Mouse (Mus musculus): ENCODE measurements around the gene Fig4. TPM values are rescaled to one million over a fixed set of nuclear protein-coding genes. Genes with fewer than 3 reads are reported as not detected.

Gene Fig4
- polyA plus RNA-seq, 1 experiment: 8.4 TPM

DNA sequence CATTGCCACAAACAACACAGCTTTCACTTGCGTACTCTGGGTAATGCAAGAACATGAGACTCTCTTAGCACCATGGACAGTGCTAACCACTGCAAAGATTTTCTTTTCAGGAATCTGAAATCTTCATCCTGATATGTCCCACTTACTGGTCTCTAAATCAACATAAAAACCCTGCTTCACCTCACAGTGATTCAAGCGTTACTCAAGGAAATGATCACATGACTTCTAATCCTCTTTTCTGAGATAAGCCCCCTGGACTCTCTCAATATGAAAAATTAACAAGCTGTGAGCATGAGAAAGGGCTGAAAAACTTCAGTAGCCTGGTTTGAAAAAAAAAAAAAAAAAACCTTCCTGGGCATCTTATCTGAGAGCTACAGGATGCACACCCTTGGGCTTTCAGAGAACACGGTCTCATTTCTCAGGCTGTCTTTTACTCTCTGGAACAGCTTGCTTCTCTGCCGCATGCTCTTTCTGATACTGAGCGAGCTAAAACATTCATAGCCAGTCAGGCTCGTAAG, 94.1 kb downstream of the Fig4 start:
- WGBS: 81% methylated on average over 6 of the region's 6 CpGs
- Histone ChIP-seq H3K36me3 (ENCODE audit: control insufficient read depth, insufficient read depth, low read length) (peaks cover 5% of the 10 kb centered on the region; the same call in 1 of the 2 replicates), H3K27ac (ENCODE audit: insufficient read depth, low read length) (no peak overlapping the region), H3K27me3 (ENCODE audit: control insufficient read depth, insufficient read depth, low read length) (no peaks in the 10 kb centered on the region), H3K4me1 (ENCODE audit: control insufficient read depth, insufficient read depth, insufficient read length) (no peaks in the 10 kb centered on the region), H3K4me3 (ENCODE audit: extremely low read depth, insufficient read depth, insufficient read length) (no peak overlapping the region)
- TF ChIP-seq CTCF (IDR thresholded peaks at IDR 0.05; ENCODE audit: extremely low read depth, insufficient read depth, insufficient read length, insufficient replicate concordance): no peak
- no peak for TF ChIP-seq POLR2A (IDR thresholded peaks at IDR 0.05; ENCODE audit: low read depth, low read length)
- no peak for DNase-seq (ENCODE audit: low read depth in 1 of 2, low spot score in 2 of 2)

DNA sequence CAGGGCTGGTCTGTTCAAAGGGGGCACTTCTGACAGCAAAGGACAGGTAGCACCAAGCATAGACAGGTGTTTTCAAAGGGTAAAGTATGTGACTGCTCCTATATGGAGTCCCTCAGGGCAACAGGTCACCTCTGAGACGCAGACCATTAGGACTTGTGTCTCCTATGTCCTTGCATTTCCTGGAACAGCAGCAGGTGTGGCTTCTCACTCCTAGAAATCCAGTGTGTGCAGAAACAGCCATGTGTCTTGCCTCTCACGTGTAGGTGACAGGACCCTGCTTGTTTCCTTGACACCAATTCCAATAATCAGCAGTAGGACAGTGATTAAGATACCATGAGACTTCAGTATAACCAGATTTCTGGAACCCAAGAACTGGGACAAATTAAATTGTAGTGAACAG, 97.4 kb downstream of the Fig4 start:
- Histone ChIP-seq H3K36me3 (ENCODE audit: control insufficient read depth, insufficient read depth, low read length) (peaks cover 7% of the 10 kb centered on the region; the same call in 1 of the 2 replicates), H3K4me1 (ENCODE audit: control insufficient read depth, insufficient read depth, insufficient read length) (no peaks in the 10 kb centered on the region), H3K4me3 (ENCODE audit: extremely low read depth, insufficient read depth, insufficient read length) (no peak overlapping the region), H3K27me3 (ENCODE audit: control insufficient read depth, insufficient read depth, low read length) (no peaks in the 10 kb centered on the region), H3K27ac (ENCODE audit: insufficient read depth, low read length) (peak overlapping the region; percentile 27; the same call in 1 of the 2 replicates)
- DNase-seq (ENCODE audit: low read depth in 1 of 2, low spot score in 2 of 2): no peak
- no peak for TF ChIP-seq POLR2A (IDR thresholded peaks at IDR 0.05; ENCODE audit: low read depth, low read length)
- no peak for TF ChIP-seq CTCF (IDR thresholded peaks at IDR 0.05; ENCODE audit: extremely low read depth, insufficient read depth, insufficient read length, insufficient replicate concordance)
- WGBS: 88% methylated on average over 2 of the region's 2 CpGs

DNA sequence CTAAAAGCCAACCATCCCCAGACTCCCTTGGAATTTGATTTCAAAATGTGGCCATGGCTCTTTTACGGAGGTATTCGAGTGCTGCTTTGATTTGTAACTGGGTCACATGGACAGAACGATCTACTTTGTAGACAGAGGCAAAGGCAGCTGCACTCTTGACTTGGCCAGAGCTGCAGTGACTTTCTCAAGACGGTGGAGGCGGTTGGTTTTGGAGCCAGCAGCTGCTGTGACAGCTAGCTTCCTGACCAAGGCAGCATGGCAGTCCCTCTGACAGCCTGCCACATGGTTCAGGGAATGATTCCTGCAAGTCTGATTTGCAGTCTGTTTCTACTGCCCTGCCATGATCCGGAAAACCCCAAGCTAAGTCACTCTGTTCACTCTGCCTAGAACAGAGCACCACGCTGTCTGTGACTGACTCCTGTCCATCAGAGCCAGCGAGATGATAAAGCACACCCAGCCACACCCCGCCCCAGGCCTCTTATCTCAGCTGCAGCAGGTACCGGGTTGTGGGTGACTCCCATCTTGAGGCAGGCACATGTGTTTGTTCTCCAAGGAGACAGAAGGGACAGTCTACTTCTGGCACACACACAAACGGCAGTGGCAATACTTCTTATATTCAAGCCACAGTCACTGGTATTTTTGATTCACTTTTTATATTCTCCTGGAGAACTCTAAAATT, 98.3 kb downstream of the Fig4 start:
- no peak for DNase-seq (ENCODE audit: low read depth in 1 of 2, low spot score in 2 of 2)
- TF ChIP-seq CTCF (IDR thresholded peaks at IDR 0.05; ENCODE audit: extremely low read depth, insufficient read depth, insufficient read length, insufficient replicate concordance): no peak
- TF ChIP-seq POLR2A (IDR thresholded peaks at IDR 0.05; ENCODE audit: low read depth, low read length): no peak
- Histone ChIP-seq H3K4me1 (ENCODE audit: control insufficient read depth, insufficient read depth, insufficient read length) (no peaks in the 10 kb centered on the region), H3K4me3 (ENCODE audit: extremely low read depth, insufficient read depth, insufficient read length) (no peak overlapping the region), H3K27me3 (ENCODE audit: control insufficient read depth, insufficient read depth, low read length) (no peaks in the 10 kb centered on the region), H3K36me3 (ENCODE audit: control insufficient read depth, insufficient read depth, low read length) (peaks cover 7% of the 10 kb centered on the region; the same call in 1 of the 2 replicates), H3K27ac (ENCODE audit: insufficient read depth, low read length) (peak overlapping the region; percentile 68; the same call in 1 of the 2 replicates)
- WGBS: 81% methylated on average over 11 of the region's 11 CpGs

DNA sequence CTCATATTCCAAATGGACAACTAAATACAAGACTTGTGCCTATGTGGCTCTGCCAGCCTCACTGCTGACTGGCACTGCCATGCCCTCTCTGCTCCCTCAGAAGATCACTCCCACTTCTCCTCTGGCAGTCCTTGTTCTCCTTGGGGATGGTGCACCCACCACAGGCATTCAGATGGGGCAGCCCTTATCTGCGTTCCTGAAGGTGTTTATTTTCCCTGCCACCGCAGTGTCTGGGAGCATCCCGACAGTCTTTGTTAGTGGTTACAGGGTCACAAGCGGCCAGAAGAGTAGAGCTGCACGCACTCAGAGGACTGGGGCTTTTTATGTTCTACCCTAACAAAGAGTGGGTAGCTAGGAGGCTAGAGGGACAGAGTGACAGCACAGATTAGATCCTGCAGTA, 98.9 kb downstream of the Fig4 start:
- no peaks in the 10 kb centered on the region for H3K4me1 ChIP-seq (ENCODE audit: control insufficient read depth, insufficient read depth, insufficient read length)
- peaks cover 7% of the 10 kb centered on the region; the same call in 1 of the 2 replicates for H3K36me3 ChIP-seq (ENCODE audit: control insufficient read depth, insufficient read depth, low read length)
- H3K27me3 ChIP-seq (ENCODE audit: control insufficient read depth, insufficient read depth, low read length): no peaks in the 10 kb centered on the region
- WGBS: 93% methylated on average over 5 of the region's 5 CpGs
- H3K4me3 ChIP-seq (ENCODE audit: extremely low read depth, insufficient read depth, insufficient read length): no peak overlapping the region
- no peak for DNase-seq (ENCODE audit: low read depth in 1 of 2, low spot score in 2 of 2)
- peak overlapping the region; percentile 33; the same call in 1 of the 2 replicates for H3K27ac ChIP-seq (ENCODE audit: insufficient read depth, low read length)
- TF ChIP-seq POLR2A (IDR thresholded peaks at IDR 0.05; ENCODE audit: low read depth, low read length) (no peak), CTCF (IDR thresholded peaks at IDR 0.05; ENCODE audit: extremely low read depth, insufficient read depth, insufficient read length, insufficient replicate concordance) (no peak)

DNA sequence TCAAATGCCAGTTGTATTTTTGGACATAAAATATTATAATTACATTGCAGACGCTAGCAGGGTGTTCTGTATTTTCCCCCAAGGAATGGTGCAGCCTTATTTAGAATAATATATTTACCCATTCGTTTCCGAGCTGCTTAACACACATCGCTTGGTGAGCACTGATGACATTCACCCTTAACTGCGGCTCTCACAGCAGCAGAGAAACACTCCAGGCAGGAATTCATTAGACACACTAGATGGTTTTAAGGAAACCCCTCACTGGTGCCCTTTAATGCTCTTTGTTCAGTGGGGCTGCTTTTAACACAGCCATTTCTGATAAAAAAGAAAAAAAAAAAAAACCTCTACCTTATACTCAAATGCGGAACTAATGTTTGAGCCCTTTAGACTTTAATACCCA, 104.3 kb downstream of the Fig4 start:
- Histone ChIP-seq H3K36me3 (ENCODE audit: control insufficient read depth, insufficient read depth, low read length) (peaks cover 3% of the 10 kb centered on the region; the same call in 1 of the 2 replicates), H3K4me3 (ENCODE audit: extremely low read depth, insufficient read depth, insufficient read length) (no peak overlapping the region), H3K4me1 (ENCODE audit: control insufficient read depth, insufficient read depth, insufficient read length) (no peaks in the 10 kb centered on the region), H3K27me3 (ENCODE audit: control insufficient read depth, insufficient read depth, low read length) (no peaks in the 10 kb centered on the region), H3K27ac (ENCODE audit: insufficient read depth, low read length) (no peak overlapping the region)
- WGBS: 96% methylated on average over 6 of the region's 6 CpGs
- no peak for DNase-seq (ENCODE audit: low read depth in 1 of 2, low spot score in 2 of 2)
- no peak for TF ChIP-seq CTCF (IDR thresholded peaks at IDR 0.05; ENCODE audit: extremely low read depth, insufficient read depth, insufficient read length, insufficient replicate concordance)
- TF ChIP-seq POLR2A (IDR thresholded peaks at IDR 0.05; ENCODE audit: low read depth, low read length): no peak

DNA sequence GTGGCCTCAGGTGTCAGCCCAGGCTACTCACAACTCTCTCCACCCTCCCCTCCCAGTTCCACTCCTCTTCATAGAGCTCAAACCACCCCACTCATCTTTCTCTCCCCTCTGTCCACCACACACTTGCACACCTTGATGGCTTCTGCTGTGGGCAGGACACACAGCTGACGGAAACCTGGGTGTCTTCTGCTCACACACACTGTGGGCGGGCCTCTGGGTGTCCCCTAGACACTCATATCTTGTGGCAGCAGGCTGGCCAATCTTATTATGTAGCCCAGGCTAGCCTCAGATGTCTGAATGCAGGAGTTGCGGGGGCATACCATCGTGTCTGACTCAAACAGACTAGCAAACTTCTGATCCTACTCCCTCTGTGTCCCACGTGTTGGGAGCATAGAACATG, 105.3 kb downstream of the Fig4 start:
- Histone ChIP-seq H3K4me3 (ENCODE audit: extremely low read depth, insufficient read depth, insufficient read length) (no peak overlapping the region), H3K36me3 (ENCODE audit: control insufficient read depth, insufficient read depth, low read length) (peaks cover 2% of the 10 kb centered on the region; the same call in 1 of the 2 replicates), H3K4me1 (ENCODE audit: control insufficient read depth, insufficient read depth, insufficient read length) (no peaks in the 10 kb centered on the region), H3K27ac (ENCODE audit: insufficient read depth, low read length) (no peak overlapping the region), H3K27me3 (ENCODE audit: control insufficient read depth, insufficient read depth, low read length) (no peaks in the 10 kb centered on the region)
- no peak for DNase-seq (ENCODE audit: low read depth in 1 of 2, low spot score in 2 of 2)
- TF ChIP-seq POLR2A (IDR thresholded peaks at IDR 0.05; ENCODE audit: low read depth, low read length) (no peak), CTCF (IDR thresholded peaks at IDR 0.05; ENCODE audit: extremely low read depth, insufficient read depth, insufficient read length, insufficient replicate concordance) (no peak)
- WGBS: 97% methylated on average over 5 of the region's 5 CpGs

DNA sequence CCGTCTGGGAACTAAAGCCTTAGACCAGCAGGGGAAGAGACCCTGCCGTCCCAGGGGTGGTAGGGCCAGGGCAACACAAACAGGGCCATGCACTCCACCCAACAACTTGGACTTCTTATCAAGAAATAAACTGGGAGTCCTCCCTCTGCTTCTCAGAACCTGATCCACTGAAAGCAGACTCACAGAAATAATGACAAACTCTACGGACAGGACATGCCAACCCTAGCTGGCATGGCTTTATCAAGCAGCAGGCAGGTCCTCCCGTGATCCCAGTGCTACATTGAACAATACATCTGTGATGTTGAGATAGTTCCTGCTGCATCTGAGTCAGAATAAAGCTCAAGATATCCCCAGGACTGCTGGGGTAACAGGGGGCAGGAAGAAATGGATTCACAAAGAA, 106.8 kb downstream of the Fig4 start:
- Histone ChIP-seq H3K4me3 (ENCODE audit: extremely low read depth, insufficient read depth, insufficient read length) (no peak overlapping the region), H3K4me1 (ENCODE audit: control insufficient read depth, insufficient read depth, insufficient read length) (no peaks in the 10 kb centered on the region), H3K27me3 (ENCODE audit: control insufficient read depth, insufficient read depth, low read length) (no peaks in the 10 kb centered on the region), H3K36me3 (ENCODE audit: control insufficient read depth, insufficient read depth, low read length) (peaks cover 2% of the 10 kb centered on the region; the same call in 1 of the 2 replicates), H3K27ac (ENCODE audit: insufficient read depth, low read length) (no peak overlapping the region)
- 92% methylated on average over 4 of the region's 4 CpGs for WGBS
- DNase-seq (ENCODE audit: low read depth in 1 of 2, low spot score in 2 of 2): no peak
- TF ChIP-seq POLR2A (IDR thresholded peaks at IDR 0.05; ENCODE audit: low read depth, low read length) (no peak), CTCF (IDR thresholded peaks at IDR 0.05; ENCODE audit: extremely low read depth, insufficient read depth, insufficient read length, insufficient replicate concordance) (no peak)
